Mouse (Mus musculus) Muller cell, postnatal 12 days (primary cell): ENCODE measurements around the gene Inpp4a.

Source experiments
- DNase-seq: peaks from one replicate; pipeline ENCODE4 v3.0.0-alpha.2; 2015; ENCODE audit errors: inconsistent ontology term

The Inpp4a gene

DNA sequence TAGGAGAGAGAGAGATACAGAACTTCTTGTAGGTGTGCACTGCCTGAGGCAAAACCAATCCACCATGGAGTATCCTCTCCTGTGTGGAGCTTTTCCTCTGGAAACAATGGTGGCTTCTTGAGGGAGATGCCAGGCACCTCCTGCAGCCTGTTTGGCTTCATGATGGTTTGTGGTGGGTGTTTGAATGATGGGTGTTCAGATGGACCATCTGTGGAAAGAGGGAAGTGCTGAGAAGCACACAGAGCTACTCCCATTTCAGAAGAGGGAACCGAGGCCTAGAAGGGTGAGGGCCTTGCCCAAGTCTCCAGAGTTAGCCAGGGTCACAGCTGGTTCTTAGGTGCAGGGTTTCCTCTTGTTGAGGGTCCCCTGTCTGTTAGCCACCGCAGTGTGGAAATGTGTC, 23.0 kb downstream of the Inpp4a start:
- no peak for DNase-seq

DNA sequence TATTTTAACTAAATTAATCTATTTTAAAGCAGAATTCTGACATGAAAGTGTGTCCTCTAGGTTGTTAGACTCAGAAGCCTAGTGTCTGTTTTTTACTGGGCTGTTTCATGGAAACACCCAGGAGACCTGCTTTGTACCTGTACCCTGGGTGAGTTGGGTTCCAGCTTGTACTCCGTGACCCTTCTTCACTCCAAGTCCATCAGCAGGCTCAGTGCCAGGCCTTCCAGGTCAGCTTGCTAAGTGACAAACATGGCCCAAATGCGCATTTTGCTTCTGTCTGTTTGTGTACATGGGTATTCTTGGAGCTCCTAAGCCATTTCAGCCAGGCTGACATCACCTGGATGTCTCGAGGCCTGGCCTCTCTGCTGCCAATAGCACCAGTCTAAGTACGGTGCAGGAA, 23.5 kb downstream of the Inpp4a start:
- no peak for DNase-seq

DNA sequence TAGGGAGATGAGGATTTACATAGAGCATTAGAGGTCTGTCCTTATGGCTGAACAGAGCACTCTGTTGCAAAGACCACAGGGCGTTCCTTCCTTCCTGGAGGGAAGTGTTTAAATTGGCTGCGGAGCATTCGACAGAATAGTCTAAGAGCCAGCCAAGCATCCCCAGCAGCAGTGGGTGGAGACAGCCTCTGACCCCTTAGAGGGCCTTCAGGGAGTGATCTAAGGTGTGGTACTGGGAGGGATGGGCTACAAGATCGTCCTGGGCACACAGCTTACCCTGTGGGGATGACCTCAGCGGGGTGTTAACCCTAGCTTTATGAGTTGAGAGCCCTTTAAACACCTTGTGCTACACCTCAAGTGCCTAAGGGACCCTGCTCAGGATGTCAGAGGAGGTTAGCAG, 24.9 kb downstream of the Inpp4a start:
- DNase-seq = no peak

DNA sequence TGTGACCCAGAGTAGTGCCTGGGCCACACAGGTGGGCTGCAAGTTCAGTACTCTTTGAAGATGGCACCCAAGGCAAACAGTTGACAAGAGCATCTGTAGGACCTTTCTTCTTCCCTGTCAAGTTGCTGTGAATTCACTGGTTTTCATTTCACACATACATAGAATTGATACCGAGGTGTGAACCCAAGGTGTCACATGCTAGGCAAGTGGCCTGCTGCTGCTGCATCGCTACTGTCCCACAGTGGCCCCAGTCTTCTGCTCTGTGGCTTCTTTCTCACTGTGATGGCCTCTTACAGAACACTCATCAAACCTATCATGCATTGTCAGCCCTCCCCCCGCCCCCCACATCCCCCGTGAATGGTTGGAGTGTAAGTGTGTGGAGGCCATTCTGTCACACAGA, 27.6 kb downstream of the Inpp4a start:
- no peak for DNase-seq

DNA sequence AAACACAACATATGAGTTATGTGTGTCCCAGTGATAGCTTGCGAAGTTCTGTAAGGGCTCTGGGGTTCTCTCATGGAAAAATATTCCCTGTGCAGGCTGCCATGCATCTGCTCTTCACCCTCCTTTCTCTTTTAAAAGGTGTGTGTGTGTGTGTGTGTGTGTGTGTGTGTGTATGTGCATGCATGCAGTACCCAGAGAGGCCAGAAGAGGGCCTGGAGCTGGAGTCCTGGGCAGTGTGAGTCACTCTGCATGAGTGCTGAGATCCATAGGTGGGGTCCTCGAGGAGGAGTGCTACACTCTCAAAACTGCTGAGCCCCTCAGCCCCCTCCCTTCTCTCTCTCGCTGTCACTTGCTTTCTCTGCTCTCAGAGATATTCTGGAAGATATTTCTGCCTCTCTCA, 29.5 kb downstream of the Inpp4a start:
- DNase-seq = no peak

DNA sequence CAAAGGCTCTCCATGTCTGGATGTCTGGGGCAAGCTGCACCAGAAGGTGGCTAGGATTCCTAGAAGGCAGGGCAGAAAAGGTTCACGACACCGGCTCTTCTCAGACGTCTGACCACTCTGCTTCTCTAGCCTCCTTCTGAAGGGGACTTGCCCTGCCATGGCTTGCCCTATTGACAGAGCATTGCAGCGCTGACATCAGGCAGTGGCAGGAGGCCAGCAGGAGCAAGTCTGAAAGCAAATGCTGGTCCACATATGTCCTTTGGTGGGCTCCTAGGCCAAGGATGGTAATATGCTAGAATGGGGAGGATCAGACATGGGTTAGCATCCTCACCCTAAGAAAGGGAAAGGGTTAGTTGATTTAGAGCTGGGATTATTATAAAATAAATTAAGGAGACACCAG, 30.2 kb downstream of the Inpp4a start:
- DNase-seq = no peak

DNA sequence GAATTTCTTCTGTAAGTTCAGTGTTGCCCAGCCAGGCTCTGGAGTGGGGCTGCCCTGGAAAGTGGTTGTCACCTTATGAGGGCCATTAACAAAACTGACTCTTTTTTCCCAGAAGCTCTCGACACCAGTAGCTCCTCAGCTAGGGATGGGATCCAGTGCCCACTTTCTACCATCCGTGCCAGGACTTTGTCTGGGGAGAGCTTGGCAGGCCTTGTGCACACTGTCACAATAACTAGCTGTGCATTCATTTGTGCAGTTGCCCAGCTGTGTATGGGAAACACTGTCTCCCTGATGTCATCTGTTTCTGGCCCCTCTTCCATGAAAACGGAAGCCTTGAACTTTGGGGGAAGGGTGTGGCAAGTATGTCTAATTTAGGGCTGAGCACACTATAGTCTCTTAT, 33.1 kb downstream of the Inpp4a start:
- DNase-seq = peak; percentile 64

DNA sequence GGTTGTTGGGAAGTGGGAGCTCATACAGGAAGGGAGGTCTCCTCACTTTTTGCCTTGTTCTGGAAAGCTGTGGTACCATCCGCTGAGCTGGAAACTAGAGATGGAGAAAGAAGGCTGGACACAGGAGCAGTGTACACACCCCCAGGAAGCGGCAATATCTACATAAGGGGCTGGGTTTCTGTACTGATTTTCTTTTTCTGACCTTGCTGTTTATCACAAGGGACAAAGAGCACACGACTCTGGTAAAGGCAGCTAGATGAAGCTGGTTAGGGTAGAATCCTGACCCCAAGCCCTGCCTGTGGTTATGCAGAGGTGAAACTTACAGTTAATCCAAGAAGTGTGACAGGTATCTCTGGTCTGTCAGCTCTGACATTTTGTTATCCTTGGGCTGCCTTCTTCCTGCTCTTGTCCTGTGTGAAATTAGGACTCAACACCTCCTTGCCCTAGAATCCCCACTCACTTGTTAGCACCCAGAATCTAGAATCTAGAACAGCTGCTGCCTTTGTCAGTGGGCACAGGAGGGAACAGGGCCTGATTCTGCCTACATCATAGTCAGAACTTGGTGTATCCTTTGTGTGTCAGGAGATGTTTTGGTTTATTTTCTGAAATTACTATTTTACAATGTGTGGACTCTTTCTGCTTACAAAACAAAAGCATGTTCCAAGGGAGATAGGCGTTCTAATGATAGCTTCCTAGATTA, 34.2 kb downstream of the Inpp4a start:
- DNase-seq = no peak

DNA sequence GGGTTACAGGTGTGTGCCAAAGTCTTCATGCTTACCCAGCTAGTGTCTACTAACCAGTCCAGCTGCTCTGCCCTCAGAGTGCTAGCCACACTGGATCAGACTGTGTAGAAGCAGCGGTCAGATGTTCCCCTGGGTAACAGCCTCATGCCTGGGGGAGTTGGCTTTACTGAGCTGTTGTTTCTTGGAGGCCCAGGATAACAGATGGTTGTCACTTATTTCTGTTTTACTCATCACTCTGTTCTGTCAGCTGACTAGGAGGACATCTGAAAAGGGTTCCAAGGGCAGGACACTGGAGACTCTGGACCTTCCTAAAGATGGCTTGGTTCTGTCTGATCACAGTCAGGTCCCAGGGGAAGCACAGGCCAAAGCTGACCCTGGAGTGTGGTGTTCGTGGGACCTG, 36.4 kb downstream of the Inpp4a start:
- DNase-seq = no peak

DNA sequence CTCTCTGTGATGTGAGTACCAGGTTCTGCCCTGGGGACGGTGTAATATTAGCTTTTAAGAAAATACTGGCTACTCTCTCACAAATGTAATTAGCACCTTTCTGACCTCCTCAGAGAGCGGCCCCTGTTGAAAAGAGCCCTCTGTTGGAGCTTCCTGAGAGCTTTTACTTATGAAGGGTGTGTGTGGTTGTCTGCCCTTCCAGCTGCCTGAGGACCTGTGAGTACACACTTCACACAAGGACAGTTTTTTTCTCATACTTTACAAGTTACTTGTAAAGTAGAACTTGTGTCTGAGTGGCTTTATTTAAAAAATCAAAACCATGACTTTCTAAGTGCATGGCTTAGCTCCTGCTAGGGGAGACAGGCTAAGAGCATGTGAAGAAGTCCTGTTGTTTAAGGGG, 37.1 kb downstream of the Inpp4a start:
- no peak for DNase-seq

DNA sequence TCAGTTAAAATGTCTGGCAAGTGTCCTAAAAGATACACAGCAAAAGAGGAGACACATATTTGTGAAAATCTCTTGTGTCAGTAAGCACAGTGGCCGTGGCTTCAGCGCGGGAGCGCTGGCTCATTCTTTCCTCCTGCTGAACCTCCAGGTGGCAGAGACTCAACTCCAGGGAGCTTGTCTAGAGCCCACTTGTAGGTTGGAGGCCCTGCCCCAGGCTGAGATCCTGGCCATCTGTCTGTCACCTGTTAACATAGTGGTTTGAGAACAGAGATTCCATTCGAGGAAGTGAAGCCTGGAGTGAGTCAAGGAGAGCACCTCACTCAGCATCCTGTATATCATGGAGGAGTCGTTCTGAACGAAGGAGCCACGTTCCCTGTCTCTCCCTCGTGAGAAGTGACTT, 37.6 kb downstream of the Inpp4a start:
- DNase-seq = no peak

DNA sequence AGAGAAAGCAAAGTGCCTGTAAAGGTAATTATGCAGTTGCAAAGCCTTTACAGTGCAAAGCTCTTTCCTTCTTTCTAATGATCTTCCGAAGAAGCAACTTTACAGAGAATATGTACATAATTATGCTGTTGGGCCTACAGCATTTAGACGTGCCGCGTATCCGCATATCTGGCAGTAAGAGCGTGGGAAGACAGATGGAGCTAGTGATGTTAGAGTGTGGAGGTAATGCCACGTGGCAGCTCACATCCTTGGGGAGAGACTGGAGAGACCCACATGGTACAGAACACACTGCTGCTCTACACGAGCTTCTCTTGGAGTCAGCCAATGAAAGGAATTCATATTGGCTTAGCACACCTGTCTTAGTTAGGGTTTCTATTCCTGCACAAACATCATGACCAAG, 39.5 kb downstream of the Inpp4a start:
- no peak for DNase-seq

DNA sequence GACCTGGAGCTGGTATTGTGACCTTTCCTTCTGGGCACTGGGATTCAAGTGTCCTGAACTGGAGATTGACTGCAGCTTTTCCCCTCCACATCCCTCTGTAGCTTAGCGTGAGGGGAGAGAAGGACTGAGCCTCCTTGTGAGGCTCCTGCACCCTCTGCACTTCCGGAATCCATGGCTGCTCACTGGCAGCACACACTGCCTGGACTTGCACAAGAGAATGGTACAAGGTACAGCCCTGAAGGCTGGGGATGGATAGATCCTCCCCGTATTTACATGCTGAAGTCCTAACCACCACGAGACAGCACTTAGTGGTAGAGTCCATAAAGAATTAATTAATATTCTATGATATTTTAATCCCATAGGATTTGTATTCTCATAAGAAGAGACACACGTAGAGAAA, 41.7 kb downstream of the Inpp4a start:
- DNase-seq = no peak

DNA sequence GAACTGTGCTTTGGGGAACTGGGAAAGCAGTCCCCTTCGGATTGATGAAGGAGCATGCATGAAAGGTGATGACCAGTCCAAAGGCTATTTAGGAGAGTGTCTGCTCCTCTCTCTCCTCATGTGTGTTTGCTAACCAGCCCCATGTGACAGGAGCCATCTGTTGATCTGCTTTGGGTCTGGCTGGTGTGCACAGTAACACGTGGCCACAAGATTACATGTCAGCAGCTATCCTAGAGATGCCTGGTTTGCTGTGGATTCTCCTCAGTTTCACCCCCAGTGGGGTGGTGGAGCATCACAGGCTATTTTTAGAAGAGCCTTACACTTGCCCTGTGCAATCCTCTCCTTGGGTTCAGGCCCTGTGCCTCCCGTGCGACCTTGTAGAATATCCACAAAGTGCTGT, 42.2 kb downstream of the Inpp4a start:
- DNase-seq = no peak

DNA sequence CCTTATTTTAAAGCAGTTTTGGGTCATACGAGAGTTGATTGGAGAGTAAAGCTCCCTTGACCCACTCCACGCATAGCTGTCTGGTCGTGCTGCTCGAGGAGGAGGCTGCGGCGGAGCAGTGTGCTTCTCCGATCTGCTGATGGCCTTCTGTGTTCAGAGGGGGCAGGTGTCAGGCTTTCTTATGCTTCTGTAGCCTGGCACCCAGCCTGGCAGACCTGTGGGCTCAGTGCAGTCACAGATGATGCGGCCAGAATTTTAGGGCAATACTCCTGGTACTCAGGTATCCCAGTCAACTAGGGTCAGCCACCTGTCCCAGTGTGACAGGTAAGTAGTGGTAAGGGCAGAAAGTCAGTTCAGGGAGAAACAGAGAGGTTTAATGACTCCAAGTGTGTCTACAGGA, 42.9 kb downstream of the Inpp4a start:
- no peak for DNase-seq

DNA sequence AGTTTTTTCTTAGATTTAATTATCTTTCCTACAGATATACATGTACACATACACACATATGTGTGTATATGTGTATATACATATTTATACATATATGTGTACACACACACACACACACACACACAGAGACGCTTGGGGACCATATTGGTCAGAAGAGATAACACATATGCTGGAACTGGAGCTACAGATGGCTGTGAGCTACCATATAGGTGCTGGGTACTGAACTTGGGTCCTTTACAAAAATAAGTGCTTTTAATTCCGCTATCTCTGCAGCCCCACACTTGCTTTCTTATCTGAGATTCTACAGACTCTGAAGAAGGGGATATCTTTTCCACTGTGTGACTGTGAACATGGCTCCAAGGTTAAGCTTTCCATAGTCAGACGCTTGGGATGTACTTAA, 43.6 kb downstream of the Inpp4a start:
- no peak for DNase-seq

DNA sequence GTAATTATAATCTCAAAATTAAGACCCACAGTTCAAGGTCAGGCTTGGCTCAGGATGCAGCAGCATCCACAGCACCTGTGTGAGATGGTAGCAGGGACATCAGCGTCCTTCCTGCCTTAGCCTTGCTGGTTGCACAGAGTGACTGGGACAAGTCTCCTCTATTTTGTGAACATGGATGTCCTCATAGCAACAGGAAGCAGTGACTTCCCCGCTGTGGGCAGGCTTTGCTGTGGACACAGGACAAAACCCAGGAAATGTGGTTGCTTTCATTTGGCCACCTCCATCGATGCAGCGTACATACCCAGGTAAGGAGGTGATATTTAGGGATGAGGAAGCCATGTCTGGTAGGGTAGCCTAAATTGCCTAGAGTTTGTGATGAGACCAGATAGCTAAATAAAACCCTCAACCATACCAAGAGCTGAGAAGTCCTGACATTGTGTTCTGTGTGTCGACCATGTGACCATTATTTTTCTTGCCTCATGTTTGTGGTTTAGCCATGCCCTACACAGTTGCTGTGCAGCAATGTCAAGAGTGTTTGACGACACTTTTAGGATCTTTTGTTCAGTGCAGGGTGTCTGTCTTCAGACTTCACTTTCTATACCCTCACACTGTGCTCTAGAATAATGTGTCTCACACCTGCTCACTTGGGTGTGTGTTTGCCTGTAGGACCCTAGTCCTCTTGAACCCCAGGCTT, 44.7 kb downstream of the Inpp4a start:
- no peak for DNase-seq

DNA sequence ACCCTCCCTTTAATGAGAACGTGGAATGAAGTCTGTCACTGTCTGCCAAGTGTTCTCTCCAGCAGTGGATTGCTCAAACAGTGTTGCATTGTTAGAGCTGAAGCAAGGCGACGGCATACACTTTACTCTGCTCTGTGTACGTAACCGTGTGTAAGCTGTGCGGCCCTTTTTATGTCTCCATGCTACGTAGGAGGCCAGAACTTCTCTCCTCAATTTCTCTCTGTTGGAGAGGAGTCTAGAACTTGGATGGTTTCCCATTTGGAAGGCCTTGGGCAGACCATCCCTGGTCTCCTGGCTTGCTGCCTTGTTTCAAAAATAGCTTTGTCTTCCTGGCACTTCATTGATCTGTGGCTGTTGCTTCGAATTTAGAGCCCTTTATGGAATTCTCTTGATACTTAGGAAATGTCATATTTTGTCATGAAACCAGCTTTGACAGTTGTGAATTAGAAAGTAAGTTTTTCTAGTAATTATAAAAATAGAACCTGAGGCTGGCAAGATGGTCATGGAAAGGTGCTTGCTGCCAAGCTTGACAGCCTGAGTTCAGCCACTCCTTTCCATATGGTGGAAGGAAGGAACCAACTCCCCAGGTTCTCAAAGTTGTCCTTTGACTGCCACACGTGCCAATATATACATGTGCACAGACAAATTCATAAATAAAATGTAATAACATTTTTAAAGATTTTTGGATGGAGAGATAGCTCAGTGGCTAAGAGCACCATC, 47.9 kb downstream of the Inpp4a start:
- peak; percentile 76 for DNase-seq

DNA sequence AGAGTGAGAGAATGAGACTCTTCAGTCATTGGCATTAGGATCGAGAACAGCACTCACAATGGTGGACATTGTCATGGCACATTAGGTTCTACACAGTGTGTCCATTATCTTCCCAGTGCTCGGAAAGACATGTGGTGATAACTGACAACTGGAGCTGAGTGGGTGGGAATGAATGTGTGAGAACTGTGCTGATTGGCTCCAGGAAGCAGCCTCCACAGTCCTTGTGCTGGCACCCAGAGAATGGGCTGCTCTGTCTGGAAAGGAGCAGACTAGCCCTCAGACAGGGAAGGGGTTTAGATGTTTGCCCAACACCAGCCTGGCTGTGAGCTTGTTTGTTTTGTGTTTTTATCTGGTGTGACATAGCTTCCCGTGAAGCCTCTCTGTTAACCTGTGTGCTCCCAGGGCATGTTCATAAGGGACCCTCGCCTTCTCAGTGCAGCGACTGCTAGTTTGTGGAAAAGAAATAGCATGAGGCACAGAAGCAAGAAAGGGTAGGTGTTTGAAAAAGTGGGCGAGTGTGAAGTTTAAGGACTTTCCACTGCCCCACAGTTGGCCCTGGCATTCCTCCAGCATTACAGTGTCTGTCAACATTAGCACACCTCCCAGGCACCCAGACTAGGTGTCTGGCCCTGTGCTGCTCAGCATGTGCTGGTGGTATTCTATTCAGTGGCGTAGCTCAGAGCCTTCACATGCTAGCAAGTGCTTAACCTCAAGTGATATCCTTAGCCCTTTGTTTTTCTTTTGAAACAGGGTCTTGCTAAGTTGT, 51.4 kb downstream of the Inpp4a start:
- DNase-seq = peak; percentile 90

DNA sequence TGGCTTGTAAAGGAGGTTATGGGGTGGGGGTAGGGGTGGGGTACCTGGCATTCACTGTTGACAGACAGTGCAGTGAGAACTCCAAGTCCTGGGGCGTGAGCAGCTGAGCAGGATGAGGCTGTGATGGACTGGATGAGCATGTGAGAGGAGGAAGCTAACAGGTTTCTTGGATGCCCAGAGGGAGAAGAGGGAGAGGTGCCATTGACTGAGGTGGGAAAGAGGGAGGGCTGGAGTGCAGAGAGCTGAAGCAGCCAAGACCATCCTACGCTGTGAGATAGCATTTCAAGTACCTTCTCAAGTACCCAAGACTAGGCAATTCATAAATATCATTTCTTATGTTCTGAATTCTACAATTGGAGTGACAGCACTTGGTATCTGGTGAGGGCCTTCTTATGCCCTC, 52.3 kb downstream of the Inpp4a start:
- DNase-seq = no peak

DNA sequence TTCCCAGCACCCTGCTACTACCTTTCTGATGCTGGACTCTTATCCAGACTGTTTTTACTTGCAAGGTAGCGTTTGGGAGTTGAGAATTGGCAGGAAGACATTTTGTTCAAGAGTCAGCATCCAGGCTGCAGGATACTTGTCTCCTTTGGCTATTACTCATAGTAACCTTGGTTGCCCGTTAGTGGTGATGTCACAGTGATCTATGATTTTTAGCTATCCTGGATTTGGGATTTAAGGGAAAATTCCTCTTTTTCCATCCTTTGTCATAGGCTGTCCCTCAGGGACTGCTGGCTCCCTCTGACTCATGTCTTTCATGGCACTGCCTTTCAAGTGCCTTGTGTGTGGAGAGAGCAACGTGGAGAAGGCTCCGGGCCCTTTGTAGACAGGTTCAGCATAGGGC, 53.8 kb downstream of the Inpp4a start:
- no peak for DNase-seq

DNA sequence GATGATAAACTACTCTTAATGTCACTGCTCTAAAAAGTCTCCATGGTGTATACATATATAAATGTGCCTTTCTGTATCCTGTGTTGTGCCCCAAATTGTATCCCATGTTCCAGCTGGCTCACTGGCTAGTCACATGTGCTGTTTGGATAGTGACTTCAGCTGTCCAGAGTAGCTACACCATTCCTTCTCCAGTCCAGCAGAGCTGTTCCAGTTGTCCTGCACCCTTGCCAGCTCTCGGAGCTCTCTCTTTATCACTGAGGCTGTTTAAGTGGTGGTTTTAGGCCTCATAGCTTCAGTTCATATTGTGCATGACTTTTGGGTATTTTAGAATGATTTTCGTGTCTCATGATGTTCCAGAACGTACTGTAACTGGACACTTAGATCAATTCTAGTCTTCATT, 55.8 kb downstream of the Inpp4a start:
- no peak for DNase-seq
